Mouse (Mus musculus) intestine, embryonic 15.5 days (tissue): Measurements from ENCODE around the gene Cpsf4l. TPM values are rescaled to one million over a fixed set of nuclear protein-coding genes. Genes with fewer than 3 reads are reported as not detected.
A peak's percentile ranks its signal among the peaks of the same experiment; 100 is the strongest.
"Not testable (repeated sequence)": the region's sequence is repeated elsewhere in the genome, so short reads cannot be mapped to it uniquely, and the experiment has no call there.

ENCODE experiments used
- ATAC-seq: fragments of 200-750 bp; cut with Nextera tagmentation; 2 replicates; pipeline ENCODE4 v1.8.0; 2017; ENCODE audit warnings: moderate TSS enrichment, moderate library complexity
- H3K27ac ChIP-seq: fragments of 300-500 bp; sonication (generic); 2 replicates; pipeline ENCODE4 v1.5.1; 2015; ENCODE audit warnings: mild to moderate bottlenecking, inconsistent platforms
- H3K27me3 ChIP-seq: fragments of 300-500 bp; sonication (generic); replicated peaks from 2 replicates; pipeline ENCODE4 v1.6.1; 2015; ENCODE audit warnings: inconsistent platforms
- H3K36me3 ChIP-seq: fragments of 300-500 bp; sonication (generic); 2 replicates; pipeline ENCODE4 v1.6.1; 2015; ENCODE audit warnings: inconsistent platforms
- H3K4me1 ChIP-seq: fragments of 300-500 bp; sonication (generic); replicated peaks from 2 replicates; pipeline ENCODE4 v1.6.1; 2015; ENCODE audit warnings: inconsistent platforms
- H3K4me2 ChIP-seq: fragments of 300-500 bp; sonication (generic); replicated peaks from 2 replicates; pipeline ENCODE4 v1.6.1; 2015; ENCODE audit warnings: mild to moderate bottlenecking, inconsistent platforms
- H3K4me3 ChIP-seq: fragments of 300-500 bp; sonication (generic); replicated peaks from 2 replicates; pipeline ENCODE4 v1.5.1; 2015; ENCODE audit warnings: inconsistent platforms
- H3K9ac ChIP-seq: fragments of 300-500 bp; sonication (generic); 2 replicates; pipeline ENCODE4 v1.6.1; 2015; ENCODE audit warnings: inconsistent platforms
- H3K9me3 ChIP-seq: fragments of 300-500 bp; sonication (generic); 2 replicates; pipeline ENCODE4 v1.6.1; 2016; ENCODE audit warnings: inconsistent platforms
- WGBS: fragments of 180-500 bp; shearing (Covaris S2); methylation state at CpG from one replicate; pipeline ENCODE4 v1.1.7; 2015; 5-methylcytosine and 5-hydroxymethylcytosine counted together
- polyA plus RNA-seq: library from polyadenylated mRNA; unstranded; fragments of >200 nt; fragmentation: Nextera tagmentation; extraction: Ambion mirVana; gene quantifications from 2 replicates; pipeline ENCODE4 v1.2.1, GENCODE M21; 2015

The Cpsf4l gene
- polyA plus RNA-seq, 1 experiment from 2014 or later, result not detected

- no peak overlapping the region for H3K4me3 ChIP-seq
- no peak overlapping the region for H3K4me2 ChIP-seq
- no peaks in the 10 kb centered on the region for H3K4me1 ChIP-seq
- 91% methylated on average over 5 of the region's 5 CpGs for WGBS
- no peaks in the 10 kb centered on the region for H3K27me3 ChIP-seq
- H3K9me3 ChIP-seq, result no peaks in the 10 kb centered on the region
- H3K36me3 ChIP-seq, result peaks cover 15% of the 10 kb centered on the region; the same call in 1 of the 2 replicates
- no peak for ATAC-seq
- no peak overlapping the region for H3K9ac ChIP-seq
- H3K27ac ChIP-seq, result no peak overlapping the region
These were observed 35.2 kb downstream of the Cpsf4l start for GRCm38 (mm10) chr11:113674595-113674994.

GRCm38 (mm10) chr11:113673614-113674013 lies 36.2 kb downstream of the Cpsf4l start:
- Histone ChIP-seq H3K9ac (no peak overlapping the region), H3K27me3 (no peaks in the 10 kb centered on the region), H3K4me1 (peaks cover 1% of the 10 kb centered on the region; the same call in 1 of the 2 replicates), H3K4me2 (no peak overlapping the region), H3K9me3 (no peaks in the 10 kb centered on the region), H3K27ac (no peak overlapping the region), H3K36me3 (peaks cover 15% of the 10 kb centered on the region; the same call in 1 of the 2 replicates), H3K4me3 (no peak overlapping the region)
- ATAC-seq, result no peak
- 90% methylated on average over 4 of the region's 4 CpGs for WGBS

- H3K9ac ChIP-seq, result no peak overlapping the region
- H3K4me3 ChIP-seq, result no peak overlapping the region
- ATAC-seq, result no peak
- peaks cover 9% of the 10 kb centered on the region; the same call in 1 of the 2 replicates for H3K36me3 ChIP-seq
- no peak overlapping the region for H3K27ac ChIP-seq
- H3K9me3 ChIP-seq, result no peaks in the 10 kb centered on the region
- H3K4me2 ChIP-seq, result no peak overlapping the region
- H3K4me1 ChIP-seq, result peaks cover 17% of the 10 kb centered on the region
- no peaks in the 10 kb centered on the region for H3K27me3 ChIP-seq
- 65% methylated on average over 4 of the region's 4 CpGs for WGBS
These were observed 40.1 kb downstream of the Cpsf4l start for GRCm38 (mm10) chr11:113669711-113670110.

- H3K9me3 ChIP-seq, result no peaks in the 10 kb centered on the region
- 88% methylated on average over 5 of the region's 5 CpGs for WGBS
- no peaks in the 10 kb centered on the region for H3K27me3 ChIP-seq
- no peak for ATAC-seq
- peaks cover 7% of the 10 kb centered on the region; the same call in 1 of the 2 replicates for H3K36me3 ChIP-seq
- no peak overlapping the region for H3K9ac ChIP-seq
- H3K4me1 ChIP-seq, result peaks cover 17% of the 10 kb centered on the region
- H3K4me3 ChIP-seq, result no peak overlapping the region
- H3K4me2 ChIP-seq, result no peak overlapping the region
- H3K27ac ChIP-seq, result 0 out of 2 replicates have a peak overlapping the region, but pooled peaks have one; percentile 72
These were observed 41.0 kb downstream of the Cpsf4l start for GRCm38 (mm10) chr11:113668857-113669256.

GRCm38 (mm10) chr11:113667704-113668103 lies 42.1 kb downstream of the Cpsf4l start:
- peak; percentile 56 for ATAC-seq
- Histone ChIP-seq H3K4me2 (no peak overlapping the region), H3K4me1 (peaks cover 17% of the 10 kb centered on the region), H3K4me3 (no peak overlapping the region), H3K27me3 (no peaks in the 10 kb centered on the region), H3K27ac (peak overlapping the region; percentile 72), H3K36me3 (peaks cover 4% of the 10 kb centered on the region; the same call in 1 of the 2 replicates), H3K9me3 (no peaks in the 10 kb centered on the region), H3K9ac (0 out of 2 replicates have a peak overlapping the region, but pooled peaks have one; percentile 2)
- 53% methylated on average over 4 of the region's 4 CpGs for WGBS

GRCm38 (mm10) chr11:113667122-113667521 lies 42.7 kb downstream of the Cpsf4l start:
- peak; percentile 90 for ATAC-seq
- H3K9me3 ChIP-seq, result no peaks in the 10 kb centered on the region
- WGBS, result 46% methylated on average over 2 of the region's 2 CpGs
- peaks cover 7% of the 10 kb centered on the region for H3K36me3 ChIP-seq
- H3K9ac ChIP-seq, result no peak overlapping the region
- peak overlapping the region; percentile 72 for H3K27ac ChIP-seq
- peaks cover 17% of the 10 kb centered on the region for H3K4me1 ChIP-seq
- no peak overlapping the region for H3K4me3 ChIP-seq
- no peaks in the 10 kb centered on the region for H3K27me3 ChIP-seq
- peak overlapping the region; percentile 34; the same call in 1 of the 2 replicates for H3K4me2 ChIP-seq

GRCm38 (mm10) chr11:113666648-113667047 lies 43.2 kb downstream of the Cpsf4l start:
- Histone ChIP-seq H3K4me3 (no peak overlapping the region), H3K27ac (peak overlapping the region; percentile 72), H3K9me3 (no peaks in the 10 kb centered on the region), H3K4me2 (peak overlapping the region; percentile 34), H3K4me1 (peaks cover 17% of the 10 kb centered on the region), H3K27me3 (no peaks in the 10 kb centered on the region), H3K9ac (no peak overlapping the region), H3K36me3 (peaks cover 12% of the 10 kb centered on the region)
- ATAC-seq, result peak; percentile 81
- 32% methylated on average over 10 of the region's 10 CpGs for WGBS

- no peaks in the 10 kb centered on the region for H3K27me3 ChIP-seq
- 60% methylated on average over 6 of the region's 6 CpGs for WGBS
- peaks cover 13% of the 10 kb centered on the region for H3K36me3 ChIP-seq
- peaks cover 17% of the 10 kb centered on the region for H3K4me1 ChIP-seq
- H3K4me2 ChIP-seq, result no peak overlapping the region
- no peak overlapping the region for H3K9ac ChIP-seq
- H3K27ac ChIP-seq, result peak overlapping the region; percentile 72; the same call in 1 of the 2 replicates
- ATAC-seq, result no peak
- H3K4me3 ChIP-seq, result no peak overlapping the region
- H3K9me3 ChIP-seq, result no peaks in the 10 kb centered on the region
These were observed 43.6 kb downstream of the Cpsf4l start for GRCm38 (mm10) chr11:113666205-113666604.

GRCm38 (mm10) chr11:113664279-113664678 lies 45.5 kb downstream of the Cpsf4l start:
- Histone ChIP-seq H3K4me2 (no peak overlapping the region), H3K4me1 (peaks cover 17% of the 10 kb centered on the region), H3K9ac (no peak overlapping the region), H3K4me3 (no peak overlapping the region), H3K27me3 (no peaks in the 10 kb centered on the region), H3K9me3 (no peaks in the 10 kb centered on the region), H3K36me3 (peaks cover 22% of the 10 kb centered on the region), H3K27ac (no peak overlapping the region)
- 87% methylated on average over 2 of the region's 2 CpGs for WGBS
- ATAC-seq, result no peak

GRCm38 (mm10) chr11:113661835-113662351 lies 47.9 kb downstream of the Cpsf4l start:
- Histone ChIP-seq H3K9me3 (no peaks in the 10 kb centered on the region), H3K27me3 (no peaks in the 10 kb centered on the region), H3K4me1 (peaks cover 4% of the 10 kb centered on the region), H3K36me3 (peaks cover 41% of the 10 kb centered on the region), H3K4me2 (no peak overlapping the region), H3K27ac (no peak overlapping the region), H3K4me3 (no peak overlapping the region), H3K9ac (no peak overlapping the region)
- ATAC-seq, result no peak
- 88% methylated on average over 18 of the region's 18 CpGs for WGBS

- ATAC-seq, result no peak
- Histone ChIP-seq H3K27me3 (no peaks in the 10 kb centered on the region), H3K4me1 (no peaks in the 10 kb centered on the region), H3K9me3 (no peaks in the 10 kb centered on the region), H3K4me3 (no peak overlapping the region), H3K9ac (no peak overlapping the region), H3K36me3 (peaks cover 51% of the 10 kb centered on the region), H3K27ac (no peak overlapping the region), H3K4me2 (no peak overlapping the region)
- WGBS, result 94% methylated on average over 11 of the region's 11 CpGs
These were observed 48.9 kb downstream of the Cpsf4l start for GRCm38 (mm10) chr11:113660940-113661339.

- not testable (repeated sequence) for H3K27ac ChIP-seq
- peaks cover 54% of the 10 kb centered on the region for H3K36me3 ChIP-seq
These were observed 49.6 kb downstream of the Cpsf4l start for GRCm38 (mm10) chr11:113660213-113660612.

GRCm38 (mm10) chr11:113658763-113659162 lies 51.1 kb downstream of the Cpsf4l start:
- Histone ChIP-seq H3K9me3 (no peaks in the 10 kb centered on the region), H3K27ac (no peak overlapping the region), H3K9ac (no peak overlapping the region), H3K4me2 (no peak overlapping the region), H3K4me3 (no peak overlapping the region), H3K27me3 (no peaks in the 10 kb centered on the region), H3K36me3 (peaks cover 60% of the 10 kb centered on the region), H3K4me1 (no peaks in the 10 kb centered on the region)
- no peak for ATAC-seq
- 72% methylated on average over 4 of the region's 4 CpGs for WGBS

More at GRCm38 (mm10) chr11:113660213-113660612, 49.6 kb downstream of the Cpsf4l start:
- not testable (repeated sequence) for H3K9me3 ChIP-seq, H3K9ac ChIP-seq, H3K27me3 ChIP-seq, H3K4me2 ChIP-seq, H3K4me3 ChIP-seq, H3K4me1 ChIP-seq, ATAC-seq
- 95% methylated on average over 3 of the region's 3 CpGs for WGBS
